Mouse (Mus musculus) brain, embryonic 14.5 days (tissue): ENCODE results near the gene Abca7.

ENCODE experiments used
- CTCF ChIP-seq: fragments of 200-500 bp; IDR thresholded peaks from 2 replicates; pipeline ENCODE4 v1.5.1; 2012; ENCODE audit warnings: inconsistent platforms, mild to moderate bottlenecking, moderate library complexity, borderline replicate concordance; ENCODE audit not compliant: insufficient read depth, insufficient read length; ENCODE audit errors: extremely low read depth
- POLR2A ChIP-seq: fragments of 200-500 bp; IDR thresholded peaks from 2 replicates; pipeline ENCODE4 v1.6.1; 2012; ENCODE audit warnings: mild to moderate bottlenecking, inconsistent platforms, borderline replicate concordance; ENCODE audit not compliant: poor library complexity, insufficient read depth, insufficient read length, severe bottlenecking; ENCODE audit errors: extremely low read depth

GRCm38 (mm10) chr10:80020191-80020590 is 23.9 kb downstream of the Abca7 start:
- no peak for TF ChIP-seq CTCF
- no peak for TF ChIP-seq POLR2A
